Mouse (Mus musculus): ENCODE data around the gene Mmrn2.

Mmrn2 gene

DNA sequence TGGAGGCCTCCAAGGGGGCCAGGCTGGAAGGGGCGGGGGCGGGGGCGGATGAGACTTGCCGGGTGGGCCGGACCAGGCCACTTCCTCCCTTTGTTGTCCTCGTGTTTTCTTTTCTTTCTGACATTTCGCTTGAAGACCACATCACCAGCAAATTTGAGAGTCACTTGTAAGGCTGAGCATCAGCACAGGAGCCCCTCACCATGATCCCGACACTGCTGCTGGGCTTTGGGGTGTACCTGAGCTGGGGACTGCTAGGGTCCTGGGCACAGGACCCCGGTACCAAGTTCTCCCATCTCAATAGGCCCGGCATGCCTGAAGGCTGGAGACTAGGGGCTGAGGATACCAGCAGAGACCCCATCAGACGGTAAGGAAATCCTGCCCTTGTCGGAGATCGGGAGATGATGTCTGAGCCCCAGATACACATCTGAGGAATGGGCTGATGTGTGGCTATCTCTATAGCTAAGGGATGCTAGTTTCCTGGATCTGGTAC lies at the start of gene Mmrn2:
Gene Mmrn2 (plus strand): TSS at position 51 of the 490 bp plus-strand sequence.
- in situ Hi-C loops (cut with MboI, MseI): no loop called here

GRCm38 (mm10) chr14:34326606-34327005 lies 48.7 kb upstream of the Mmrn2 start:
- in situ Hi-C loops (cut with MboI, MseI): no loop called here

- in situ Hi-C loops (cut with MboI, MseI): no loop called here
These were observed 47.6 kb upstream of the Mmrn2 start for GRCm38 (mm10) chr14:34327618-34328017.

- in situ Hi-C loops (cut with MboI, MseI): no loop called here
These were observed 44.6 kb upstream of the Mmrn2 start for GRCm38 (mm10) chr14:34330657-34331158.

- in situ Hi-C loops (cut with MboI, MseI): no loop called here
These were observed 43.4 kb upstream of the Mmrn2 start for GRCm38 (mm10) chr14:34331886-34332285.

DNA sequence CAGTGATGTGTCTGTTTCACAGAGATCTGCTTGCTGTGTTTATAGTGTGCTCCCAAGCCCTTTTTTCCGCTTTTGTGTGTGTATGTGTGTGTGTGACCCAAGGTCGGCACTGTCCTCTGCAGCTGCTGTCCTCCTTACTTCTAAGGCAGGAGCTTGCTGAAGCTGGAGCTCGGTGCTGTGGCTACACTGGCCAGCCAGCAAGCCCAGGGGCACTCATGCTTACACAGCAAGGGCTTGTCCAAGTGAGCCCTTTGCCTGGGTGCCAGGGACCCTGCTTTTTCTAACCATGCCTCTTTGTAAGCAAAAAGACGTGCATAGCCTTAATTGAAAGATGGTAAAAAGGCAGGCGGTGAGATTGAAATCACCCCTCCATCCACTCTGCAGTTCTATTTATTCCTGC lies 42.8 kb upstream of the Mmrn2 start:
- in situ Hi-C loops (cut with MboI, MseI): no loop called here

DNA sequence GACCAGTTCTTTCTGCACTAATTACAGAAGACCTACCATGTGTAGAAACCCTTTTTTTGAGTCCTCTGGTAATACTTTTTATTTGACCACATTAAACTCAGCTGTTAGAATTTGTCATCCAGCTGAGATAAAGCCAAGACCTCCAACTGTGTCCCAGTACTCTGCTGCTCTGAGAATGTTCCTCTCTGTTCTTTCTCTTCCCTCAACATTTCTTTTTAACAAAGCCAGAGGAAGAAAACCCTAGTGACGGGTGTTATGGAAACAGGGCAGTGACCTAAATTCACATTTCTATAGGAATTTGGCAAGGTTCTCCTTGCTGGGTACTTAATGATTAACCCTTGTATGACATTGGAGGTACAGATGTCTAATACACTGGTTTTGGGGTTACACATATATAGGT lies 35.8 kb upstream of the Mmrn2 start:
- in situ Hi-C loops (cut with MboI, MseI): no loop called here

GRCm38 (mm10) chr14:34341993-34342392 lies 33.3 kb upstream of the Mmrn2 start:
- in situ Hi-C loops (cut with MboI, MseI): no loop called here

DNA sequence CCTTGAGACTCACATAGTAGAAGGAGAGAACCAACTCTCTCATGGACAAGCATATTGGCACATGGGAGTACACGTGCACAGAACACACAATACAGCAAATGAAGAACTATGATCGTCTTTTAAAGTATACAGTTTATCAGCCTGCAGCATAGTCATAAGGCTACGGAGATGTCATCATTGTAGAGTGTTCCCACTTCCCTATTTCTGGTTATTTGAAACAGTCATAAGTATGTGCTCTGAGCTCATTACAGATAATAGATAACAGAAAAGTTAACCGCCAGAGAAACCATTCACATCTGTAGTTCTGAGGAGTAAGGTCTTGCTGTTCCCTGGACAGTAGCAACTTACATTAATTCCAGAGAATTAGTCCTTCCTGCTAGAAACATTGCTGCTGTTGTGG lies 32.2 kb upstream of the Mmrn2 start:
- in situ Hi-C loops (cut with MboI, MseI): no loop called here

DNA sequence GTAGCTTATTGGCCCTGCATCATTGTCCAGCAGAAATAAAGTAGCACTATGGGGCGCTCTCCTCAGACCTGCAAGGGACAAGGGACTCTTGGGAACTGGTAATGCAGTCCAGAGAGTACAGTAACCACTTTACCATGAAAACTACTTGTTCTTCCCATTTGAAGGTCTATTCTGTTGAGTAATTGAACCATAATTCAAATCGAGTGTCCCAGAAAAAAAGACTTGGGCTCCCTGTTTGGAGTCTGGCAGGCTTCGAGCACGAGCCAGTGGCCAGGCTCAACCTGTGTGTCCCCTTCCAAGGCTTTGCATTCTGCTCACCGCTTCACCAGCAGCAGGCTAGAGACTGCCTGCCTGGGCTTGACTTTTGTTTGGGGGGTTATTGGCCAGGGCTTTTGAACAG lies 30.9 kb upstream of the Mmrn2 start:
- in situ Hi-C loops (cut with MboI, MseI): no loop called here

DNA sequence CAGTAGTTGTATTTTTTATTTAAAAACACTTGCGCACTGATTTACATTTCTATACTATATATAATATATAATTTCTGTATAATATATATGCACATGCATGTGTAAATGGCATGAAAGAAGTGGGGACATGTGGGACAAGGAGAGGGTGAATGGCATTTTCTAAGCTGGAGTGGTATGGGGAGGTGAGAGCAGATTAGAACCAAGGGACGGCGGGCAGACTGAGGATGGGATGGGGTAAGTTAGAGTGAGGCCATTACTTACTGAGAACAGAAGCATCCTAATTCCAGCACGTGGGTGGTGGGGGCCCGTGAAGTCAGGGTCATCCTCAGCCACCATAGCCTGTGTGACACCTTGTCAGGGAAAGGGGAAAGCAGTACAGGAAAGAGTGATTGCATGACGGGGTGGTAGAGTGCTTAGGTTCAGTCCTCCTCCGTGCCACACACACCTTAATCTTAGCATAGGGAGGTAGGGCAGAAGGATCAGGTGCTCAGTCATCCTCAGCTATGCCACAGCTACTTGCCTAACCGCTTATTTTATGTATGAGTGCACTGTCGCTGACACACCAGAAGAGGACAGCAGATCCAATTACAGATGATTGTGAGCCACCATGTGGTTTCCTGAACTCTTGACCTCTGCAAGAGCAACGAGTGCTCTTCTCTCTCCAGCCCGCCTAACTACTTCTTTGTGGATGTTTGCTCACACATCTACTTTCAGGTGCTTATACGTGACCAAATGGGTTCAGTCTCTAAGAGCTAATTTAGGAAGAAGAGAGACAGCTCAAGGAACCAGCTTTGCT lies 29.3 kb upstream of the Mmrn2 start:
- in situ Hi-C loops (cut with MboI, MseI): no loop called here

- in situ Hi-C loops (cut with MboI, MseI): no loop called here
These were observed 28.2 kb upstream of the Mmrn2 start for GRCm38 (mm10) chr14:34347084-34347483.

DNA sequence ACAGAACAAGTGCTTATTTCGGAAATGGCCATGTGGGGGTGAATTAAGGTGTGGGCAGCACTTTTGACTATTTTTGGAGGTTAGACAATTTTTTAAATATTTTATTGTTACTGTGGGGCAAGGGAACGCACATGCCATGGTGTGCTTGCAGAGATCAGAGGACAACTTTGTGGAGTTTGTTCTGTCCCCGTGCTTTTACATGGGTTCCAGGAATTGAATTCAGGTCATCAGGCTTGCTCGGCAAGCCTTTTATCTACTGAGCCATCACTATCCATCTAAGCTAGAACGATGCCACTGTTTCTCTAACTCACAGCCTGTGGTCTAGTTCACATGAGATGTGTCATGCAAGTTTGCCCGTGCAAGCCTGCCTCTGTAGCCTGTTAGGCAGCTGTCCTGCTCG lies 27.0 kb upstream of the Mmrn2 start:
- in situ Hi-C loops (cut with MboI, MseI): no loop called here

DNA sequence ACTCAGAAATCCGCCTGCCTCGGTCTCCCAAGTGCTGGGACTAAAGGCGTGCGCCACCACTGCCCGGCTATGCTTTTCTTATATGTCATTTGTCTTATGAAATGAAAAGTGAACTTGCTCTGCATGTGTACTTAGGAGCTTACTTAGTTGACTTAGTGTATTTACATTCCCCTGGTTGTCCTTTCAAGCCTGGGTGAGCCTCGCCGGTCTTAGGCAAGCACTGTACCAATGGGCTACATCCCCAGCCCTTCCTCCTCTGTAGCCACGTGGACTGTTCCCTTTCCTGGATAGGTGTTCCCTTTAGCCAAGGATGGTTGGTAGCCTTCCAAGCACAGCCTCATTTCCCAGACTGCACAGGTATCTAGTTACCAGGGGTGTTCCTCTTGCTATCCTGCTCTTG lies 26.3 kb upstream of the Mmrn2 start:
- in situ Hi-C loops (cut with MboI, MseI): no loop called here

- in situ Hi-C loops (cut with MboI, MseI): no loop called here
These were observed 23.6 kb upstream of the Mmrn2 start for GRCm38 (mm10) chr14:34351660-34352059.

DNA sequence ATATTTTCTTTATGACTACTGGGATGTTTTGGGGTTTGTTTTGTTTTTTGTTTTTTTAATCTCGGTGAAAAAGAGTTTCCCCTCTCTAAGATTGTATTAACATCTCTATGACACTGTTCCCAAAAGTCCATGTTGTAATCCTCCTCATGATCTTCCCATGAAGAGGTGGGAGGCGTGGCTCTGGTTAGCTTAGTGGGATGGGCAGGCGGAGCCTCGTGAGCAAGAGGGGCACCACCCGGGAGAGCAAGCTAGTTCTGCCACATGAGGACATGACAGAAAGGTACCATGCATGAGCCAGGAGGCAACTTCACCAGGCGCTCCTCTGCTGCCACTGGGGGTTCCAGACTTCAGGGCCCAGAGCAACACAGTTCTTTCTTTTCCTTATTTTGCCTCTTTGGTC lies 22.7 kb upstream of the Mmrn2 start:
- in situ Hi-C loops (cut with MboI, MseI): no loop called here

DNA sequence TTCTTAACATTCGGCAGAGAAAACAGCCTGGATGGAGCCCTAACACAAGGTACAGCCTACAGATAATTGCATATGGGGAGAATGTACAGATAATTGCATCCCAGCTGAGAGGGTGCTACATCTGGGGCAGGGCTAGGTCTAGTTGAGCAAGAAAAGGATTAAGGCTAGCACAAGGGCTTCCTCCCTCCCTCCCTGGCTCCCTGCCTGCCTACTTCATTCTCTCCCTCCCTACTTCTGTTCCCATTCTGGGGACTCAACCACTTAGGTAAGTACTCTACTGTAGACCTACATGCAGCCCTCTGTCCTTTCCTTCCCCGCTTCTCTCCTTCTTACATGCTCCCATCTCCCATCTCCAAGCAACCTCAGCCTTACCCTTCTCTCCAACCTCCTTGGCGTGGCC lies 21.9 kb upstream of the Mmrn2 start:
- in situ Hi-C loops (cut with MboI, MseI): no loop called here

GRCm38 (mm10) chr14:34354456-34354855 lies 20.8 kb upstream of the Mmrn2 start:
- in situ Hi-C loops (cut with MboI, MseI): no loop called here

GRCm38 (mm10) chr14:34355301-34355700 lies 20.0 kb upstream of the Mmrn2 start, which contains the start of gene Fam25c:
TSS of gene Fam25c (minus strand) at chr14:34355433.
- in situ Hi-C loops (cut with MboI, MseI): no loop called here

DNA sequence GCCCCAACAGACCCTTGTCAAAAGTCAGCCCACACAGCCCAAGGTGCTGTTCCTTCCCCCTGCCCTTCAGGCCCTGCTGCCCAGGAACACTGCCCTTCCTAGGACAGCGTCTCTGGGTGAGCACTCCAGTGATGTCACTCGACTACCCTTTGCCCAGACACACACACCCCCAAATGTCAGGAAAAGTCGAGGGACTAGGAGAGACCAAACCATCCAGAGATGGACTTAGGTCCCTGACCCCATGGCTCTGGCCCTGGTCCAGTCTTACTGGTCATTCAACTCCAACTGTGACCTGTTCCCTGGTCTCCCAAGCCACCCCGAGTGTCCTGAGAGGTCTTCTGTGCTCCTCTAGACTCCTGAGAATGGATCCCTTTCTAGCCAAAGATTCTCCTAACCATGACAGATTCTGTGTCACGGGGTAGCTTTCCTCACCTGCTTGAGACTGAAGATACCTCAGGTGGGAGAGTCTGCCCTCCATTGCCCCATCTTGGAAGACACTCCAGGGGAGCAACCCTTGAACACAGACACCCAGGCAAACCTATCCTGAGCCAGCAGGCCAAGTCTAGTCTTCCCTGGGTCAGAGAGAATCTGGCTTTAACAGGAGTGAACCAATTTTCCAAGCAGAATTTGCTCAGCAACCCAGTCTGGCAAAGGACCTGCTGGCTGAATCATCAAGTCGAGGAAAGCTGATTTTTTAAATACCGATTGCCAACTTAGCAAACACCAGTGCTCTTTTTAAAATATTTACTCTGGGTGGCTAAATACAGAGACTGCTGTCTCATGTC lies 17.4 kb upstream of the Mmrn2 start:
- in situ Hi-C loops (cut with MboI, MseI): no loop called here

- in situ Hi-C loops (cut with MboI, MseI): loop anchor here (5.0 kb wide), 1 partner anchor 43 kb away; no protein-coding TSS in a partner anchor
These were observed 15.5 kb upstream of the Mmrn2 start for GRCm38 (mm10) chr14:34359676-34360244.

- in situ Hi-C loops (cut with MboI, MseI): loop anchor here (5.0 kb wide), 1 partner anchor 42 kb away; no protein-coding TSS in a partner anchor
These were observed 15.0 kb upstream of the Mmrn2 start for GRCm38 (mm10) chr14:34360251-34360650.

All from regulatory T cell (primary cell).